In genomic region chr11:121121151-121121550, GRCm38 (mm10) we compare ENCODE assay signal across 1 mouse cellular context.
TF ChIP-seq lines count a peak whose summit lies in the region.

No protein-coding gene starts in this region.

TF ChIP-seq in MEL, 35 proteins besides CTCF, POLR2A, EP300 and RAD21:
- TF ChIP-seq GABPA (IDR thresholded peaks at IDR 0.05; ENCODE audit: low read depth, low read length), result no peak
